20 mouse cellular contexts compared by ENCODE assay signal in genomic region chr1:172428614-172429013, GRCm38 (mm10). TPM values are rescaled to one million over a fixed set of nuclear protein-coding genes. Genes with fewer than 3 reads are reported as not detected.
DNase-seq lines count a peak whose midpoint lies in the region; ATAC-seq lines count a peak whose summit lies in the region.
"Had no signal": no experiment of that assay in that cellular context is flagged by ENCODE, and none has a peak within 500 bp of the region (broad histone marks: within the 10 kb centered on the region; RNA-seq: fewer than 3 reads in every experiment).

No protein-coding gene starts in this region.

- peak; percentile 19; the same call in 1 of the 2 replicates for ATAC-seq in kidney, embryonic 16.5 days (ENCODE audit: low FRiP score, low TSS enrichment)
- peak; percentile 39; the same call in 1 of the 2 replicates for ATAC-seq in intestine, embryonic 15.5 days
- ATAC-seq: activated CD4-positive, CD25-positive, alpha-beta regulatory T cell, adult 4 months; forebrain, embryonic 16.5 days; Patski had no signal

- H3K9me3 ChIP-seq in kidney, embryonic 16.5 days (ENCODE audit: low read length), result no peaks in the 10 kb centered on the region
- H3K9me3 ChIP-seq in intestine, embryonic 15.5 days, result no peaks in the 10 kb centered on the region
- H3K9me3 ChIP-seq: embryonic facial prominence, embryonic 12.5 days; forebrain, embryonic 12.5 days; heart, embryonic 12.5 days; hindbrain, embryonic 15.5 days had no signal

- no peak overlapping the region for H3K4me3 ChIP-seq in kidney, embryonic 16.5 days (ENCODE audit: low read length)
- no peak overlapping the region for H3K4me3 ChIP-seq in intestine, embryonic 15.5 days (replicated peaks)
- H3K4me3 ChIP-seq: embryonic facial prominence, embryonic 12.5 days; forebrain, embryonic 12.5 days; heart, adult 2 months; heart, embryonic 12.5 days; hindbrain, embryonic 15.5 days had no signal

- H3K9ac ChIP-seq in kidney, embryonic 16.5 days (replicated peaks; ENCODE audit: low read length), result no peak overlapping the region
- no peak overlapping the region for H3K9ac ChIP-seq in intestine, embryonic 15.5 days
- H3K9ac ChIP-seq: embryonic facial prominence, embryonic 12.5 days; forebrain, embryonic 12.5 days; heart, embryonic 12.5 days; hindbrain, embryonic 15.5 days had no signal

- no peaks in the 10 kb centered on the region for H3K36me3 ChIP-seq in kidney, embryonic 16.5 days (ENCODE audit: insufficient read depth, low read length)
- H3K36me3 ChIP-seq in intestine, embryonic 15.5 days, result no peaks in the 10 kb centered on the region
- H3K36me3 ChIP-seq: embryonic facial prominence, embryonic 12.5 days; forebrain, embryonic 12.5 days; heart, embryonic 12.5 days; hindbrain, embryonic 15.5 days had no signal

- DNase-seq in kidney, adult 8-10 months, result no peak
- peak; percentile 70 for DNase-seq in large intestine, adult 2 months (ENCODE audit: low read depth, low spot score)
- no peak for DNase-seq in ovary, postnatal 36 days (ENCODE audit: low spot score)
- DNase-seq in layer of hippocampus, adult 8-10 months (ENCODE audit: low spot score in 2 of 2), result no peak
- DNase-seq: adrenal gland, postnatal 14 days; cerebellum, adult 2 months; cerebellum, postnatal 10 days; gastrocnemius, postnatal 10 days; heart, adult 2 months; heart, postnatal 36 days had no signal

- H3K4me2 ChIP-seq in kidney, embryonic 16.5 days (replicated peaks; ENCODE audit: low read depth, low read length), result no peak overlapping the region
- no peak overlapping the region for H3K4me2 ChIP-seq in intestine, embryonic 15.5 days (replicated peaks)
- H3K4me2 ChIP-seq: embryonic facial prominence, embryonic 12.5 days; forebrain, embryonic 12.5 days; heart, embryonic 12.5 days; hindbrain, embryonic 15.5 days had no signal

- H3K27me3 ChIP-seq in kidney, embryonic 16.5 days (ENCODE audit: insufficient read depth, low read length), result no peaks in the 10 kb centered on the region
- H3K27me3 ChIP-seq in intestine, embryonic 15.5 days (replicated peaks), result no peaks in the 10 kb centered on the region
- H3K27me3 ChIP-seq: CH12.LX; forebrain, embryonic 12.5 days; heart, embryonic 12.5 days; hindbrain, embryonic 15.5 days; Patski had no signal

- H3K4me1 ChIP-seq in kidney, embryonic 16.5 days (ENCODE audit: insufficient read depth, low read length), result peaks cover 17% of the 10 kb centered on the region
- H3K4me1 ChIP-seq in intestine, embryonic 15.5 days (replicated peaks), result peaks cover 16% of the 10 kb centered on the region
- H3K4me1 ChIP-seq: forebrain, embryonic 12.5 days; hindbrain, embryonic 15.5 days had no signal

- WGBS in kidney, embryonic 16.5 days, result 54% methylated on average over 1 of the region's 1 CpGs
- WGBS in intestine, embryonic 15.5 days, result 66% methylated on average over 1 of the region's 1 CpGs
- WGBS in large intestine, adult 2 months, result 39% methylated on average over 1 of the region's 1 CpGs

- no peak overlapping the region for H3K27ac ChIP-seq in kidney, embryonic 16.5 days (ENCODE audit: low read length)
- H3K27ac ChIP-seq in intestine, embryonic 15.5 days, result no peak overlapping the region
- H3K27ac ChIP-seq: embryonic facial prominence, embryonic 12.5 days; forebrain, embryonic 12.5 days; heart, adult 2 months; hindbrain, embryonic 15.5 days had no signal

RNA-seq across cellular contexts. Expression of gene Slamf9, which starts 46.5 kb away (rescaled TPM):
- polyA plus RNA-seq in kidney, embryonic 16.5 days (2015; fragmentation: Nextera tagmentation; extraction: Ambion mirVana), result 1.0 and 1.7 TPM in 2 replicates
- polyA plus RNA-seq in intestine, embryonic 15.5 days (2015; fragmentation: Nextera tagmentation; extraction: Ambion mirVana), result 2.2 and 2.5 TPM in 2 replicates
- polyA plus RNA-seq in large intestine, adult 2 months (2012; rRNA removed), result 3.1 and 4.7 TPM in 2 replicates
- total RNA-seq in layer of hippocampus, adult 8-10 months (2022), result 1 to 10 TPM in 2 of 4 experiments, not detected in 2; 7.5 to 8.6 TPM
- polyA plus RNA-seq: forebrain, embryonic 12.5 days; forebrain, embryonic 16.5 days had no signal

RNA-seq across cellular contexts. Expression of gene Pigm, which starts 52.3 kb away (rescaled TPM):
- polyA plus RNA-seq in kidney, embryonic 16.5 days (2015; fragmentation: Nextera tagmentation; extraction: Ambion mirVana), result 7.3 and 7.8 TPM in 2 replicates
- 6.3 and 6.4 TPM in 2 replicates for polyA plus RNA-seq in intestine, embryonic 15.5 days (2015; fragmentation: Nextera tagmentation; extraction: Ambion mirVana)
- polyA plus RNA-seq in large intestine, adult 2 months (2012; rRNA removed), result 3.4 and 5.4 TPM in 2 replicates
- 1 to 10 TPM; 8.3 to 9.0 (median 8.7) TPM for total RNA-seq in layer of hippocampus, adult 8-10 months (2022)

RNA-seq across cellular contexts. Expression of gene Igsf9, which starts 53.0 kb away (rescaled TPM):
- polyA plus RNA-seq in kidney, embryonic 16.5 days (2015; fragmentation: Nextera tagmentation; extraction: Ambion mirVana), result 45.7 and 58.1 TPM in 2 replicates
- 68.7 and 77.8 TPM in 2 replicates for polyA plus RNA-seq in intestine, embryonic 15.5 days (2015; fragmentation: Nextera tagmentation; extraction: Ambion mirVana)
- 109 and 288 TPM in 2 replicates for polyA plus RNA-seq in large intestine, adult 2 months (2012; rRNA removed)
- total RNA-seq in layer of hippocampus, adult 8-10 months (2022), result 1 to 10 TPM; 4.1 to 6.6 (median 5.3) TPM
- polyA plus RNA-seq: activated CD4-positive, CD25-positive, alpha-beta regulatory T cell, adult 4 months had no signal
